Mouse (Mus musculus) ES-Bruce4 (cell line): ENCODE results near the gene Anxa6. TPM values are rescaled to one million over a fixed set of nuclear protein-coding genes. Genes with fewer than 3 reads are reported as not detected.

Source experiments
- H3K27ac ChIP-seq: 2 replicates; pipeline ENCODE4 v1.5.1; 2012; ENCODE audit warnings: low read length, inconsistent platforms; ENCODE audit not compliant: insufficient read depth
- H3K27me3 ChIP-seq: 2 replicates; pipeline ENCODE4 v1.6.1; 2012; ENCODE audit warnings: mild to moderate bottlenecking, low read length, inconsistent platforms; ENCODE audit not compliant: control insufficient read depth, poor library complexity, insufficient read depth, severe bottlenecking
- H3K36me3 ChIP-seq: 2 replicates; pipeline ENCODE4 v1.6.1; 2012; ENCODE audit warnings: inconsistent platforms, mild to moderate bottlenecking, low read length, moderate library complexity; ENCODE audit not compliant: control insufficient read depth, poor library complexity, insufficient read depth, severe bottlenecking
- H3K4me1 ChIP-seq: one replicate; pipeline ENCODE4 v1.8.1; 2011; ENCODE audit warnings: low read length; ENCODE audit not compliant: control insufficient read depth, insufficient read depth
- H3K4me3 ChIP-seq: 2 replicates; pipeline ENCODE4 v1.5.1; 2011; ENCODE audit warnings: low read depth, mild to moderate bottlenecking, low read length
- H3K9ac ChIP-seq: 2 replicates; pipeline ENCODE4 v1.6.1; 2012; ENCODE audit warnings: low read depth, mild to moderate bottlenecking, inconsistent platforms; ENCODE audit not compliant: poor library complexity, severe bottlenecking
- H3K9me3 ChIP-seq: replicated peaks from 2 replicates; pipeline ENCODE4 v1.6.1; 2012; ENCODE audit warnings: mild to moderate bottlenecking, low read length, inconsistent platforms; ENCODE audit not compliant: control insufficient read depth, poor library complexity, insufficient read depth, severe bottlenecking
- CTCF ChIP-seq: IDR thresholded peaks from one replicate; pipeline ENCODE4 v1.8.1; 2011; ENCODE audit warnings: low read depth, low read length
- EP300 ChIP-seq: IDR thresholded peaks from 2 replicates; pipeline ENCODE4 v1.6.1; 2011; ENCODE audit warnings: low read depth, low read length; ENCODE audit not compliant: insufficient read depth
- POLR2A ChIP-seq: IDR thresholded peaks from one replicate; pipeline ENCODE4 v1.8.1; 2011; ENCODE audit warnings: low read length; ENCODE audit not compliant: insufficient read depth
- polyA plus RNA-seq: library from polyadenylated mRNA; stranded (reverse); fragments of >200 nt; gene quantifications from 2 replicates; pipeline ENCODE4 v1.2.4, GENCODE M21; 2011; ENCODE audit warnings: low read depth; ENCODE audit not compliant: missing spikeins, insufficient read depth, insufficient read length

Anxa6 gene
- polyA plus RNA-seq, 1 experiment, result 76.1 TPM

DNA sequence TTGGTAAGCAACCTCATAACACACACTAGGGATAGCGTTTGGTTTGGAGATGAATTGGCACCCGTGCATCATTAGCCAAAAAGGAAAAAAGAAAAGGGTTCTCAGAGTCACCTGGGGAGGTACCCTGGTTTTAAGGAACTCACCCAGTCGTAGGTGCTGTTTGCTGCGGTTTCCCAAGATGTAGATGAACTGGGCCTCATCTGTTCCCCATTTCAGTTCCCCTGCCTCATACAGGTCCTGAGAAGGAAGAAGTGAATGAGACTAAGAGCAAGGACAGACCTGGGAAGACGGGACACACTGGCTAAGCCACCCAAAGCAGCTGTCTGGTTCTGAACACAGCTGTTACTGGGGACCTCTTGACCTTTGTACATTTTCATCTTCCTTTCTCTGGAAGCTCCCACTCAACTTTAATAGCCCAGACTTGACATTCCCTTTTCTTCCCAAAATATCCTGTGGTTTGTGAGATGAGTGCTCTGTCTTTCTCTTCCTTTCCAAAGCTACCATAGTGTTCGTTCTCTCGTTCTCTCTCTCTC, 28.2 kb downstream of the Anxa6 start:
- H3K9ac ChIP-seq, result no peak overlapping the region
- H3K27ac ChIP-seq, result no peak overlapping the region
- peaks cover 6% of the 10 kb centered on the region; the same call in 1 of the 2 replicates for H3K9me3 ChIP-seq
- TF ChIP-seq POLR2A, result no peak
- TF ChIP-seq EP300, result no peak
- no peak for TF ChIP-seq CTCF
- peaks cover 39% of the 10 kb centered on the region for H3K36me3 ChIP-seq
- no peaks in the 10 kb centered on the region for H3K27me3 ChIP-seq
- H3K4me1 ChIP-seq, result peaks cover 2% of the 10 kb centered on the region
- H3K4me3 ChIP-seq, result no peak overlapping the region

DNA sequence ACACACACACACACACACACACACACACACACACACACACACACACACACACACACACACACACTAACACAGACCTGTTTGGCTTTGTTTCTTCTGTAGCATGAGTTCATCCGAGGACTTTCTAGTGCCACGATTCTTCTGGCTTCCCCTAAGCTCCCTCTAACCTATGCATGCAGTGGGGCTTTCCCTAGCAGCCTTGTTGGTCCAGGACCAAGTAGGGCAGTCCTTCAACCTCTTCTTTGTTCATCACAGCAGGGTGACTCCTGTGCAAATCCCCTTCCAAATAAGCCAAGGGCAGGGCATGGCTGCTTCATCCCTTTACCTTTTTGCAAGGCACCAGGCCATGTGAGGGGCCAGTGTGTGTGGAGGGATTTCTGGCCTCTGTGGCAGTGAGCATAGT, 34.5 kb downstream of the Anxa6 start:
- peak overlapping the region; percentile 44 for H3K27ac ChIP-seq
- peaks cover 5% of the 10 kb centered on the region for H3K4me1 ChIP-seq
- TF ChIP-seq EP300 (0 out of 2 replicates have a peak, but pooled peaks have one; percentile 25), POLR2A (no peak)
- H3K27me3 ChIP-seq, result no peaks in the 10 kb centered on the region
- peaks cover 6% of the 10 kb centered on the region; the same call in 1 of the 2 replicates for H3K9me3 ChIP-seq
- peaks cover 21% of the 10 kb centered on the region for H3K36me3 ChIP-seq
- H3K9ac ChIP-seq, result no peak overlapping the region
- no peak overlapping the region for H3K4me3 ChIP-seq

DNA sequence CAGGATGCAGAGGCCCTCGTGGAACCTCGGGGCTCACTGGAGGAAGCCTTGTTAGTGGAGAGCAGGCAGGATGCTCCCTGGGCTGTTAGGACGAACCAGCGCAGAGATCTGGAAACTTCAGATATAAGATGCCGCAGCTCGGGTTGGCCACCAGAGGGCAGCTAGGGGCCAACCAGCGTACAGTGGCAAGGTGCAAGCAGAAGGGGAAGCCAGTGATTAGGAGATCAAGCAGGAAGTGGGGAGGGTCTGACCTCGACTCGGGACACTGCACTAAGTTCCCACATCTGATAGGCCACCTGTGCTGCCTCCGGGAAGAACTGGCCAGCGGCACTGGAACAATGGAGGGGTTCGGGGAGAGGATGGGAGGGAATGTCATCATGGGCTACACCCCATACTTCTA, 35.0 kb downstream of the Anxa6 start:
- Histone ChIP-seq H3K27ac (peak overlapping the region; percentile 44; the same call in 1 of the 2 replicates), H3K36me3 (peaks cover 21% of the 10 kb centered on the region)
- TF ChIP-seq EP300 (peak; percentile 81; the same call in 1 of the 2 replicates), POLR2A (no peak), CTCF (peak; percentile 90)

DNA sequence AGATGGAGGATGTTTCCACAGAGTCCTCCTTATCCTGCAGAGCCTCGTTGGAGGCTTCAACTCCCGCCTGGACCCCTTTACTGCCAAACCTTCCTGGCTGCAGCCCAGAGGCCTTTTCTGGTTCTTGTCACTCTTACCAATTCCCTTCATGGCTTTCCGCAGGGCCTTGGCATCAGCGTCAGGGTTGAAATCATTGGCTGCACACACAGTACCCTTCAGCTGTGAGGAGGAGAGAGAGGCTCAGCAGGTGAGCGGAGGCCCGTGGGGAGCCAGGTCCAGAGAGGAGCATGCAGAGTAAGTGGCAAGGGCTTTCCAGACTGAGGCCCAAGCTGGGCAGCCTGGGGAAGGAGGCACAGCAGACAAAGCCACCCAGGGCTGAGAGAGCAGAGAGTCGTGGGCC, 37.1 kb downstream of the Anxa6 start:
- H3K4me3 ChIP-seq, result no peak overlapping the region
- no peak overlapping the region for H3K27ac ChIP-seq
- H3K9ac ChIP-seq, result no peak overlapping the region
- TF ChIP-seq EP300 (no peak), CTCF (no peak), POLR2A (no peak)
- H3K9me3 ChIP-seq, result peaks cover 5% of the 10 kb centered on the region; the same call in 1 of the 2 replicates
- H3K27me3 ChIP-seq, result no peaks in the 10 kb centered on the region
- peaks cover 24% of the 10 kb centered on the region for H3K36me3 ChIP-seq
- H3K4me1 ChIP-seq, result peaks cover 5% of the 10 kb centered on the region

More for the DNA sequence above, 35.0 kb downstream of the Anxa6 start:
- H3K9me3 ChIP-seq, result peaks cover 6% of the 10 kb centered on the region; the same call in 1 of the 2 replicates
- no peak overlapping the region for H3K4me3 ChIP-seq
- no peaks in the 10 kb centered on the region for H3K27me3 ChIP-seq
- no peak overlapping the region for H3K9ac ChIP-seq
- peaks cover 5% of the 10 kb centered on the region for H3K4me1 ChIP-seq

DNA sequence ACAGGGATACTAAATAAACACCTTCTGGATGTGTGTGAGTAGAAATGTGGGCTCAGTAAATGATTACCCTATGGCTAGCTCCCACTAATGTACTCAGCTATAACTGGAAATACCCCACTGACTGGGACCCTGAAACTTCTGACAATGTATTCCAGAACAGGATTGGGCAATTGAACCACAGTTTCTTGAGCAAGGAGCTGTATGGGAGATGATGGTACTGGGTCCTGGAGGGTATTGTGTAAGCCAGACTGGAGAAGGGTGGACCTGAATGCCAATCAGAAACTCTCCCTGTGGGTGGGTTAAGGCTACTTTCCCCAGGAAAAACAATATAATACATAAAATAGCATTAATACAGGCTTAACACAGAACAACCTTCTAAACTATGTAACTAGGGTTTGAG, 43.3 kb downstream of the Anxa6 start:
- Histone ChIP-seq H3K27me3 (no peaks in the 10 kb centered on the region), H3K9ac (no peak overlapping the region), H3K4me1 (no peaks in the 10 kb centered on the region), H3K36me3 (peaks cover 10% of the 10 kb centered on the region; the same call in 1 of the 2 replicates), H3K4me3 (no peak overlapping the region), H3K27ac (no peak overlapping the region), H3K9me3 (no peaks in the 10 kb centered on the region)
- TF ChIP-seq CTCF (no peak), POLR2A (no peak), EP300 (no peak)

DNA sequence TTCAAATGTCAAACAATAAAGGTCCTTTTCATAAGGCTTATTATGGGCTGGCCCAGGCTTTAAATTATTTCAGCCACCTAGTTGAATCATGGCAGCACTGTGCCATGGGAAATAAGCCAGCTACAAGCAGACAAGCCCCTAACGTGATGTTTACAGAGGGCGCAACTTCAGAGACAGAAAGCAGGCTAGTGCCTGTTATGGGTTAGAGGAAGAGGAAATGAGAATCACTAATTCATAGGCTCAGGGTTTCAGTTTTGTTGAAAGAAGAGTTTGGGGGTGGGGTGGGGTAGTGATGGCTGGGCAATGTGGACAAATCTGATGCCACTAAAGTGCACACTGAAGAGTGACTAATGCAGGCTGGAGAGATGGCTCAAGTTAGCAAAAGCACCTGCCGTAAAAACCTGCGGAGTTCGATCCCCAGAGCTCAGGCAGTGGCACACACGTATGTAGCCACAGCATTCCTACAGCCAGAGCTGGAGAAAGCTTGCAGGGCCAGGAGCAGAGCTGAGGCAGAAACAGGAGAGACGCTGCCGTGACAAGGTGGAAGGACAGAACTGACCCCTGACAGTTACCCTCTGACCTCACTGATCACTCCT, 44.4 kb downstream of the Anxa6 start:
- Histone ChIP-seq H3K4me1 (no peaks in the 10 kb centered on the region), H3K27me3 (no peaks in the 10 kb centered on the region), H3K4me3 (no peak overlapping the region), H3K27ac (no peak overlapping the region), H3K36me3 (0 out of 2 replicates have a peak, but pooled peaks cover 5% of the 10 kb centered on the region), H3K9me3 (no peaks in the 10 kb centered on the region), H3K9ac (no peak overlapping the region)
- no peak for TF ChIP-seq CTCF
- TF ChIP-seq EP300, result no peak
- TF ChIP-seq POLR2A, result no peak
